Mouse (Mus musculus): Measurements from ENCODE around the gene Platr17.

DNA sequence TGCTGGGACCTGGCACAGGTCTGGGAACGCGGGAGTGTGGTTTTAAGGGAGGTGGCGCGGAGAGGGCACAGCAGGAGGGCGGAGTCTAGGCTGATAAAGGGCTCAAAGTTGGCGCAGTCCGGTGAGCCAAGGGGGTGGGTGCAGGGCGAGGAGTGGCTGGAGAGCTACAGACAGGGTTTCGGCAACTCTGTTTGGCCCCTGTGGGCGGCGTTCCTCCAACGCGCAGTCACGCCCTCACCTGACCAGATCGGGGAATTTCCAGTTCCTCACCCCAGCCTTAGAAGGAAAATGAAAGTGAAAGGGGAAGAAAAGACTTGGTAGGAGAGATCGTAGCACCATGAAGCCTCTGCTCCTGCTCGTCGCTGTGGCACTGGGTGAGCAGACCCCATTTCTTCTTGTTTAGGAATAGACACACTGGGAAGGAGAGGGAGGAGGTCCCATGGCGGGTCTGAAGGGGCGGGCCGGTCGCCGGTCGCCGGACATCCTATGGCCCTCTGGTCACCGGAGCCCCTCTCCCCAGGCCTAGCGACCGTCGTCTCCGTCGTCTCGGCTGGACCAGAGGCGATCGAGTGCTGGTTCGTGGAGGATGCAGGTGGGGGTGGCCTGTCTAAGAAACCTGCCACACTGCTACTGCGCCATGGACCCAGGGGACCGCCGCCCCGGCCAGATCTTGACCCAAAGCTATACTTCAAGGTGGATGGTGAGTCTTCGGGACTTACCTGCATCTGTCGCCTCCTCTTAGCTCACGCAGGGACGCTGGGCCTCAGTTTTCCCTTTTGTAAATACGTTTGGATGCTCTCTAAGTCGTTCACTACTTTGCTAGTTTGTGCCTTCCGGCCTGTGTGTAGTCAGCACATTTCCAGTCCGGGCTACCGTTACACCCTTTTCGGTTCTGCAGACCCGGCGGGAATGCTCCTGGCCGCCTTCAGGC, 14.7 kb downstream of the Platr17 start:
- no peak for TF ChIP-seq CTCF (IDR thresholded peaks at IDR 0.05; ENCODE audit: extremely low read depth, insufficient read depth, insufficient read length, insufficient replicate concordance)
- peak; percentile 78 for TF ChIP-seq POLR2A (IDR thresholded peaks at IDR 0.05; ENCODE audit: low read depth, low read length)
